Mouse (Mus musculus) cerebellum, adult 2 months (tissue): ENCODE measurements around the gene Slc39a13. TPM values are rescaled to one million over a fixed set of nuclear protein-coding genes. Genes with fewer than 3 reads are reported as not detected.

Experiments used
- DNase-seq, 2 experiments: peaks; one replicate each; pipeline ENCODE4 v3.0.0; 2021
- H3K27ac ChIP-seq: fragments of 200-500 bp; 2 replicates; pipeline ENCODE4 v1.5.1; 2012; ENCODE audit warnings: low read length, control low read depth, inconsistent platforms; ENCODE audit not compliant: insufficient read depth
- H3K27me3 ChIP-seq: fragments of 200-500 bp; 2 replicates; pipeline ENCODE4 v1.6.1; 2012; ENCODE audit warnings: inconsistent platforms, mild to moderate bottlenecking, low read length, moderate library complexity; ENCODE audit not compliant: control insufficient read depth, insufficient read depth
- H3K4me1 ChIP-seq: fragments of 200-500 bp; 2 replicates; pipeline ENCODE4 v1.6.1; 2011; ENCODE audit warnings: low read length; ENCODE audit not compliant: control insufficient read depth, insufficient read depth
- H3K4me3 ChIP-seq: fragments of 200-500 bp; replicated peaks from 2 replicates; pipeline ENCODE3; 2011; ENCODE audit warnings: mild to moderate bottlenecking, low read depth, low read length, control low read depth; ENCODE audit not compliant: insufficient read depth
- CTCF ChIP-seq: fragments of 200-500 bp; IDR thresholded peaks from 2 replicates; pipeline ENCODE4 v1.5.1; 2011; ENCODE audit warnings: low read depth, mild to moderate bottlenecking, control low read depth, low read length, moderate library complexity, borderline replicate concordance; ENCODE audit not compliant: insufficient read depth
- POLR2A ChIP-seq: fragments of 200-500 bp; IDR thresholded peaks from 2 replicates; pipeline ENCODE4 v1.6.1; 2011; ENCODE audit warnings: low read length, control low read depth, borderline replicate concordance; ENCODE audit not compliant: insufficient read depth
- WGBS: fragments of 180-500 bp; shearing (Covaris S2); methylation state at CpG from one replicate; pipeline ENCODE4 v1.1.7; 2018; 5-methylcytosine and 5-hydroxymethylcytosine counted together
- polyA plus RNA-seq: library from polyadenylated mRNA; depleted of rRNA; stranded (reverse); fragments of >200 nt; gene quantifications from 2 replicates; pipeline ENCODE4 v1.2.3, GENCODE M21; 2012

The Slc39a13 gene
- polyA plus RNA-seq, 1 experiment = 93.3 TPM

- Histone ChIP-seq H3K27ac (no peak overlapping the region), H3K27me3 (no peaks in the 10 kb centered on the region), H3K4me3 (no peak overlapping the region), H3K4me1 (no peaks in the 10 kb centered on the region)
- DNase-seq = no peak
- TF ChIP-seq POLR2A = no peak
- TF ChIP-seq CTCF = no peak
- 87% methylated on average over 9 of the region's 9 CpGs for whole genome bisulfite sequencing
Measured at GRCm38 (mm10) chr2:91087453-91087852, 17.2 kb upstream of the Slc39a13 start.

- no peaks in the 10 kb centered on the region for H3K4me1 ChIP-seq
- H3K27ac ChIP-seq = no peak overlapping the region
- DNase-seq = no peak
- no peak for TF ChIP-seq CTCF
- no peak for TF ChIP-seq POLR2A
- WGBS = 68% methylated on average over 9 of the region's 9 CpGs
- H3K4me3 ChIP-seq = no peak overlapping the region
- H3K27me3 ChIP-seq = no peaks in the 10 kb centered on the region
Measured at GRCm38 (mm10) chr2:91086392-91087237, 16.4 kb upstream of the Slc39a13 start.

GRCm38 (mm10) chr2:91085494-91086391, 15.5 kb upstream of the Slc39a13 start:
- no peaks in the 10 kb centered on the region for H3K27me3 ChIP-seq
- 85% methylated on average over 14 of the region's 14 CpGs for WGBS
- TF ChIP-seq CTCF (no peak), POLR2A (no peak)

GRCm38 (mm10) chr2:91084179-91084820, 14.1 kb upstream of the Slc39a13 start:
- 68% methylated on average over 15 of the region's 15 CpGs for WGBS
- no peak for TF ChIP-seq CTCF
- TF ChIP-seq POLR2A = no peak
- Histone ChIP-seq H3K27me3 (no peaks in the 10 kb centered on the region), H3K27ac (no peak overlapping the region), H3K4me3 (no peak overlapping the region), H3K4me1 (no peaks in the 10 kb centered on the region)
- no peak for DNase-seq

More at GRCm38 (mm10) chr2:91085494-91086391, 15.5 kb upstream of the Slc39a13 start:
- Histone ChIP-seq H3K4me1 (no peaks in the 10 kb centered on the region), H3K27ac (no peak overlapping the region), H3K4me3 (no peak overlapping the region)
- no peak for DNase-seq

- H3K4me1 ChIP-seq = peaks cover 3% of the 10 kb centered on the region; the same call in 1 of the 2 replicates
- no peak for DNase-seq
- H3K27me3 ChIP-seq = no peaks in the 10 kb centered on the region
- TF ChIP-seq POLR2A = no peak
- TF ChIP-seq CTCF = no peak
- H3K27ac ChIP-seq = no peak overlapping the region
- 79% methylated on average over 1 of the region's 1 CpGs for WGBS
- H3K4me3 ChIP-seq = no peak overlapping the region
Measured at GRCm38 (mm10) chr2:91083366-91083940, 13.2 kb upstream of the Slc39a13 start.

GRCm38 (mm10) chr2:91082844-91083243, 12.6 kb upstream of the Slc39a13 start:
- WGBS = 76% methylated on average over 11 of the region's 11 CpGs
- Histone ChIP-seq H3K4me3 (no peak overlapping the region), H3K27ac (no peak overlapping the region), H3K27me3 (no peaks in the 10 kb centered on the region), H3K4me1 (peaks cover 3% of the 10 kb centered on the region; the same call in 1 of the 2 replicates)
- no peak for TF ChIP-seq CTCF
- no peak for TF ChIP-seq POLR2A
- no peak for DNase-seq
